Mouse (Mus musculus): ENCODE data around the gene Olfr1102.

The Olfr1102 gene

DNA sequence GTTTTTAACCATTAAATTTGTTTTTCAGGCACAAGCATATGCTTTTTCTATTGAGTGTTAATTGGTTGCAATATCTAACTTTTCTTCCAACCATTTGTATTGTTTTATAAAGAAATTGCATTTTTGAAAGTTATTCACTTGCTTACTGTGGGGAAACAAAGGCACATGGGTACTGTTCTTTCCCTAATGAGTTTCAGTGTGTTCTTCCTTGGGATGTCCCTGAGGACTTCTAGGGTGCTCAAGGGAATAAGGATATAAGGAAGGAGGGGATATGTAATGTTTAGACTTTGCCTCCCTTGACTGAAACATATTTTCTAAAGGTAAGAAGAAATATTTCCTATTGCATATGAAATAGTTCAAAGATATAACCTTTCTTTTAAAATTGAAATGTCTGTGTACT lies at the start of gene Olfr1102:
Gene Olfr1102 (plus strand): TSS at position 301 of the 400 bp plus-strand sequence.
- no peak for DNase-seq (ENCODE audit: low read depth in 1 of 2, low spot score in 2 of 2)

DNA sequence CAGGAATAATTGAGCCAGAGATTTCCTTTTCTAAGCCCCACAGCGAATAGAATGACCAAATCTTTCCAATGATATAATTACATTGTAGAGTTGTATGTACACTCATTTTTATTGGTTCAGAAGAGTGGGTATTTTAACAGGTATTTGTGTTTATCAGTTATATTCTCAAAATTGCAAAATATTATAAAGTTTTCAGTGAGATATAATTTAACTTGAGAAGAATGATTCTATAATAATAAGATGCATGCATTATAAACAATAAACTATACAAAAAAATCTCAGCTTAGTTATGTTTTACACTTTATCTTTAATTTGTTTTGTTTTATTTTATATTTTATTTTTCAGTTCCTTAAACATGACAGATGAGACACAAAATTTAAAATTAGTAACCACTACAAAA lies 37.6 kb upstream of the Olfr1102 start, which contains the start of gene Olfr1099:
Gene Olfr1099 (minus strand): TSS at position 101 of the 400 bp plus-strand sequence.
- DNase-seq (ENCODE audit: low read depth in 1 of 2, low spot score in 2 of 2), result no peak

DNA sequence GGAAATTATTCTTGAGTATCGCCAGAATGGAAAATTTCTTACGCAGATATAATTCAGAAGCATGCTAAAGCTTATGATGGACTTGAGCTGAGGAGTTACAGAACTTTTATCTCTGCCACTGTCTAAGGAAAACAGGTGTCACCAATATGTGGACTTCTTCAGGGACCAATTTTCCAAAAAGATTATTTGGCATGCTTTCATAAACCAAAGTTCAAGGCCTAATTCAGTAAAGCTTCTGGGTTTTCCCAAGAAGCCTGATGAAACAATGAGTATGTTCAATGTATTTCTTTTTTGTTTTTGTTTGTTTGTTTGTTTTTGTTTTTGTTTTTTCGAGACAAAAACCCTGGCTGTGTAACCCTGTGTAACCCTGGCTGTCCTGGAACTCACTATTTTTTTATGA lies 18.3 kb upstream of the Olfr1102 start, which contains the start of gene Olfr1100:
Gene Olfr1100 (minus strand): TSS at position 101 of the 400 bp plus-strand sequence.
- DNase-seq (ENCODE audit: low read depth in 1 of 2, low spot score in 2 of 2), result no peak

DNA sequence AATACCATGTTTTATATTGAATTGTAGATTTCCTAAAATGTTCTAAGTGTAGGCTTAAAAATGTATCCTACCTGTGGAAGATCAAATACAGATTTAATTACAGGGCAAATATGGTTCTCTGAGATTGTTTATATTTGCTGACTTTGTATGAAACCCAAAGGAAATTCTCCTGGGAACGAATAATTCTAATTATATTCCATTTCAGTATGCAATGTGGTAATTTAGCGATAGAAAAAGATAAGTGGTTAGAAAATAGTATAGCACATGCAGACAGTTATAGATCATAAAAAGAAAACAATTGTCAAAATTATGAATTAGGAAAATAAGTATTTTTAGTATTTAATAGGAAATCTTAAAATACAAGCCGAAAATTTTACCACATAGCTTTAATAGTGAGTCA lies 7.1 kb upstream of the Olfr1102 start, which contains the start of gene Olfr1101:
Gene Olfr1101 (minus strand): TSS at position 101 of the 400 bp plus-strand sequence.
- no peak for DNase-seq (ENCODE audit: low read depth in 1 of 2, low spot score in 2 of 2)

DNA sequence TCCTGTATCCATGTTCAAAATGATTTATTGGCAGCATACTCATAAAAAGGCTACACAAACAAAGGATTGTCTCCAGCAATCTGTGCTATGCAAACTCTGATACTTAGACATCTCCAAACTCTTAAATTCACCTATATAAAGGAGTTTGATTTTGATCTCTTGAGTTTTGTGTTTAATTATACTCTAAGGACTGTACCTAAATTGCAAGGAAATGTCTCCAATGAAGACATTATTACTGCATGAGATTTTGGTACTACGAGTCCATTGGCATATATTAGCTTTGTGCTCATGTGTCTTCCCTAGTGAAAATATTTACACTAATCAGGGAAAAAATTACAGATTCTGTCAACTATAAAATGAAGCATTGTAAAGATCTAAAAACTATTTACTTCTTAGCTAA lies 28.8 kb downstream of the Olfr1102 start, which contains the start of gene Olfr1104:
Gene Olfr1104 (minus strand): TSS at position 101 of the 400 bp plus-strand sequence.
- no peak for DNase-seq (ENCODE audit: low read depth in 1 of 2, low spot score in 2 of 2)

DNA sequence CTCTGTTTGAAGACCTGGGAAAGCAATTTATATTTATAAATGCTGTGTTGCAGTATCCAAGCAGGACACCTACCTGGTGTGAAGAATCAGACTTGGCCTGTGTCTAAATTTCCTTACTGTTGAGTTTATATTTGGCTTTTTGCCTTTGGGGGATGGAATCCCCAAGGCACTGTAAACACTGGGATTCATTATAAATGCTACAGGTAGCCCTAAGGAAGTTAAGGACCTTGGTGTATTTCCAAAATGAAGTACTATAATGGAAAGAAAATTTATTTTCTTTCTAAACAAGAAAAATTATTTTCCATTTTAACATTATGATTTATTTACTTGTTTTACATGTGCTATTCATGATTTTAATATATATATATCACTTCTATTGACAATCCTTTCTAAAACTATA lies 38.2 kb downstream of the Olfr1102 start, which contains the start of gene Olfr1105:
Gene Olfr1105 (minus strand): TSS at position 101 of the 400 bp plus-strand sequence.
- no peak for DNase-seq (ENCODE audit: low read depth in 1 of 2, low spot score in 2 of 2)

DNA sequence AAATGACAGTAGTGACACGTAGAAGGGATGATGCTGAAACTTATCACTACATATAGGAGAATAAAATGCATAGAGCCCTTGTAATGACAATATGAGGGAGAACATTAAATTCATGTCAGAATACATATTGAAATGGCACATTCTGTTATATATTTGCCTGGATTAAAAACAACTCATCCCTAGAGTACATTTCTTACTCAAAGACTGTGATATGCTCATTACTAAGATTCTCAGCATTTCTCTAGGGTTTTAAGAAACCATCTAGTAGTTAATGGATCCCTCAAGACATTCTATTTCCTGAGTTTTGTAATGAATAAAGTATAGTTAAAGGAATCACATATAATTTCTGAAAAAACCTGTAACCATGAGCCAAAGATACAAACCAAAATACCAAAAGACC lies 54.0 kb downstream of the Olfr1102 start, which contains the start of gene Olfr1106:
Gene Olfr1106 (minus strand): TSS at position 101 of the 400 bp plus-strand sequence.
- DNase-seq (ENCODE audit: low read depth in 1 of 2, low spot score in 2 of 2), result no peak

Measured in monocyte, adult 2 months (primary cell).